ENCODE assay signal across 8 mouse cellular contexts in the genomic region with DNA sequence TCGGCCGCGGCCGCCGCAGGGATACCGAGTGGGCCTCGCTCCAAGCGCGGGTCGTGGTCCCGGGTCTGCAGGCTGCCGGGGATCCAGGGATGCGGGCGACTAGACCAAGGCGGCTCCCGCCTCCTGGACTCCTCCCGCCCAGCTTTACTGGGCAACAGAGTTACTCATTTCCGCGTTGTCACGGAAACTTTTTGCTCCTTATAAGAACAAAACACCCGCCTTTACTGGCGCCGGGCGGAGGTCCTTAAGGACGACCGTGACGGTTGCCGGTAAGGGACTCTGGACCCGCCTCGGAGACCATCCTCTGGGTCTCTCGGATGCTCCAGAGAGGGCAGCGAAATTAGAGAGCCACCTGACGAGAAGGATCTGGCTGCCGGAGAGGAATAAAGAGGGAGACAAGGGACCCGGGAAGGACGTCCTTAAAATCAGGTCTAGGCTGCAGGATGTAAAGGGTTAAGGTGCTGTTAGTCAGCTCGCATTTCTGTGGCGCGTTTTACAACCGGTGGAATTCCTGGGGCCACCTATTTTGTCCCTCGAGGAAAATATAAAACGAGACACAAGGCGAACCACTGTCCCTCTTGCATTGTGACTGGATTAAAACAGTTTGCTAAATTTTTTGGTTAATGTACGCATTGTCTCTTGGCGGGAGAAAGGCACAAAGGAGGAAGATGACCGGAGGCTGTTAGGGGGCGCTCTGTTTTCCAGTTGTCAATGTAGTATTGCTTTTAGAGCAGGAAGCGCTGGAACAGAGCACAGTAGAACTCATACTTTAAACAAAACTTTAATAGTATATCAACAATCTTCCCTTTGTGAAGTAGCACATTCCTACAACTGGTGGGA. TPM values are rescaled to one million over a fixed set of nuclear protein-coding genes. Genes with fewer than 3 reads are reported as not detected.
DNase-seq lines count a peak whose midpoint lies in the region; ATAC-seq and TF ChIP-seq lines count a peak whose summit lies in the region.

A gene (minus strand): TSS at position 162 of the 840 bp plus-strand sequence.
A gene (minus strand): TSS at position 174 of the 840 bp plus-strand sequence.

- under 1% methylated on average over 48 of the region's 48 CpGs for WGBS in hindbrain, embryonic 11.5 days
- WGBS in lung, postnatal 0 days: under 1% methylated on average over 48 of the region's 48 CpGs

- H3K4me3 ChIP-seq in ES-Bruce4 (ENCODE audit: low read depth, low read length): peak within 1 kb of the TSS; percentile 86
- peak within 1 kb of the TSS; percentile 73 for H3K4me3 ChIP-seq in hindbrain, embryonic 11.5 days (ENCODE audit: low read depth, low read length)
- peak within 1 kb of the TSS; percentile 89 for H3K4me3 ChIP-seq in lung, postnatal 0 days (ENCODE audit: low read depth, low read length)

- ATAC-seq in frontal cortex, adult (ENCODE audit: low TSS enrichment): peak; percentile 87
- peak; percentile 74 for ATAC-seq in hindbrain, embryonic 11.5 days (ENCODE audit: low FRiP score)
- ATAC-seq in lung, postnatal 0 days: peak; percentile 89

- no peaks in the 10 kb centered on the region for H3K36me3 ChIP-seq in ES-Bruce4 (ENCODE audit: control insufficient read depth, insufficient read depth, low read length, poor library complexity, severe bottlenecking)
- H3K36me3 ChIP-seq in hindbrain, embryonic 11.5 days (ENCODE audit: control insufficient read depth, insufficient read depth, low read length): no peaks in the 10 kb centered on the region
- no peaks in the 10 kb centered on the region for H3K36me3 ChIP-seq in lung, postnatal 0 days (ENCODE audit: insufficient read depth, low read length)

- no peak for TF ChIP-seq POLR2A in ES-Bruce4 (IDR thresholded peaks at IDR 0.05; ENCODE audit: insufficient read depth, low read length)

- TF ChIP-seq EP300 in ES-Bruce4 (IDR thresholded peaks at IDR 0.05; ENCODE audit: insufficient read depth, low read depth, low read length): no peak
- TF ChIP-seq EP300 in lung, postnatal 0 days (IDR thresholded peaks at IDR 0.05): peak; percentile 83

- peak; percentile 9 for TF ChIP-seq CTCF in ES-Bruce4 (IDR thresholded peaks at IDR 0.05; ENCODE audit: low read depth, low read length)
- TF ChIP-seq CTCF in lung, postnatal 0 days (IDR thresholded peaks at IDR 0.05): peak; percentile 71

- H3K9me3 ChIP-seq in ES-Bruce4 (replicated peaks; ENCODE audit: control insufficient read depth, insufficient read depth, low read length, poor library complexity, severe bottlenecking): no peaks in the 10 kb centered on the region
- no peaks in the 10 kb centered on the region for H3K9me3 ChIP-seq in hindbrain, embryonic 11.5 days (ENCODE audit: control insufficient read depth, low read length)
- H3K9me3 ChIP-seq in lung, postnatal 0 days (ENCODE audit: low read length): no peaks in the 10 kb centered on the region

- no peak within 1 kb of the TSS for H3K27ac ChIP-seq in ES-Bruce4 (ENCODE audit: insufficient read depth, low read length)
- peak within 1 kb of the TSS; percentile 79 for H3K27ac ChIP-seq in hindbrain, embryonic 11.5 days (ENCODE audit: low read depth, low read length)
- peak within 1 kb of the TSS; percentile 99 for H3K27ac ChIP-seq in lung, postnatal 0 days (ENCODE audit: low read length)

- H3K4me2 ChIP-seq in hindbrain, embryonic 11.5 days (replicated peaks; ENCODE audit: low read depth, low read length): peak within 1 kb of the TSS; percentile 76
- peak within 1 kb of the TSS; percentile 83 for H3K4me2 ChIP-seq in lung, postnatal 0 days (replicated peaks; ENCODE audit: low read depth, low read length)

- no peaks in the 10 kb centered on the region for H3K4me1 ChIP-seq in ES-Bruce4 (ENCODE audit: control insufficient read depth, insufficient read depth, low read length)
- peaks cover 13% of the 10 kb centered on the region for H3K4me1 ChIP-seq in hindbrain, embryonic 11.5 days (replicated peaks; ENCODE audit: control insufficient read depth, insufficient read depth, low read length)
- H3K4me1 ChIP-seq in lung, postnatal 0 days (ENCODE audit: insufficient read depth, low read depth, low read length): peaks cover 13% of the 10 kb centered on the region; the same call in 1 of the 2 replicates

- no peaks in the 10 kb centered on the region; the same call in 1 of the 2 replicates for H3K27me3 ChIP-seq in ES-Bruce4 (ENCODE audit: control insufficient read depth, insufficient read depth, low read length, poor library complexity, severe bottlenecking)
- H3K27me3 ChIP-seq in hindbrain, embryonic 11.5 days (ENCODE audit: control insufficient read depth, insufficient read depth, low read length): no peaks in the 10 kb centered on the region
- H3K27me3 ChIP-seq in lung, postnatal 0 days (replicated peaks; ENCODE audit: insufficient read depth, low read length): no peaks in the 10 kb centered on the region

- peak; percentile 72 for DNase-seq in c-Kit-positive CD71-negative TER-119-negative erythroid progenitor cells, embryonic 14.5 days (ENCODE audit: low read depth)
- DNase-seq in hindbrain, embryonic 11.5 days (ENCODE audit: low spot score): peak; percentile 87
- DNase-seq in layer of hippocampus, adult 9-11 months: peak; percentile 72
- peak; percentile 97 for DNase-seq in lung, postnatal 0 days (ENCODE audit: low spot score)
- peak; percentile 75 for DNase-seq in ovary, postnatal 10 days (ENCODE audit: low spot score)
- peak; percentile 70 to 78 for DNase-seq in thymus, postnatal 10 days (ENCODE audit: low spot score in 2 of 2)

- H3K9ac ChIP-seq in ES-Bruce4 (ENCODE audit: low read depth, poor library complexity, severe bottlenecking): peak within 1 kb of the TSS; percentile 59
- H3K9ac ChIP-seq in hindbrain, embryonic 11.5 days (ENCODE audit: low read depth, low read length): peak within 1 kb of the TSS; percentile 78
- H3K9ac ChIP-seq in lung, postnatal 0 days (replicated peaks; ENCODE audit: low read depth): peak within 1 kb of the TSS; percentile 72

RNA-seq across cellular contexts. Expression of the first gene that starts in this region (rescaled TPM):
- 7.9 and 10.4 TPM in 2 replicates for polyA plus RNA-seq in ES-Bruce4 (2011; ENCODE audit: insufficient read depth, insufficient read length, low read depth, missing spikeins)
- polyA plus RNA-seq in hindbrain, embryonic 11.5 days (2014; fragmentation: Nextera tagmentation; extraction: Ambion mirVana): 0.54 and 2.1 TPM in 2 replicates
- 4.9 and 6.3 TPM in 2 replicates for polyA plus RNA-seq in lung, postnatal 0 days (2015; fragmentation: Nextera tagmentation; extraction: Ambion mirVana)

RNA-seq across cellular contexts. Expression of the second gene that starts in this region (rescaled TPM):
- 7.4 and 7.6 TPM in 2 replicates for polyA plus RNA-seq in ES-Bruce4 (2011; ENCODE audit: insufficient read depth, insufficient read length, low read depth, missing spikeins)
- 10.0 and 12.2 TPM in 2 replicates for polyA plus RNA-seq in hindbrain, embryonic 11.5 days (2014; fragmentation: Nextera tagmentation; extraction: Ambion mirVana)
- polyA plus RNA-seq in lung, postnatal 0 days (2015; fragmentation: Nextera tagmentation; extraction: Ambion mirVana): 15.6 and 15.9 TPM in 2 replicates
